28 mouse cellular contexts compared by ENCODE assay signal in genomic region chr16:64285306-64285705, GRCm38 (mm10).
"Had no signal": no experiment of that assay in that cellular context is flagged by ENCODE, and none has a peak within 500 bp of the region (broad histone marks: within the 10 kb centered on the region; RNA-seq: fewer than 3 reads in every experiment).

No protein-coding gene starts in this region.

- H3K9me3 ChIP-seq: embryonic facial prominence, embryonic 10.5 days; embryonic facial prominence, embryonic 12.5 days; embryonic facial prominence, embryonic 13.5 days; embryonic facial prominence, embryonic 15.5 days; forebrain, embryonic 10.5 days; forebrain, embryonic 13.5 days; forebrain, embryonic 15.5 days had no signal

- ATAC-seq: forebrain, embryonic 13.5 days; forebrain, embryonic 14.5 days; forebrain, embryonic 15.5 days; forebrain, embryonic 16.5 days; forebrain, postnatal 0 days had no signal

- H3K9ac ChIP-seq: embryonic facial prominence, embryonic 12.5 days; embryonic facial prominence, embryonic 13.5 days; embryonic facial prominence, embryonic 15.5 days; forebrain, embryonic 13.5 days; forebrain, embryonic 15.5 days; forebrain, postnatal 0 days had no signal

- DNase-seq: cerebellum, adult 2 months; cerebellum, adult 8-10 months; cerebellum, adult 9-10 months; cerebellum, adult 9-11 months; cerebellum, postnatal 10 days; cerebellum, postnatal 14 days; cerebellum, postnatal 25 days; cerebellum, postnatal 36 days; embryo, embryonic 11 days; forebrain, postnatal 0 days; gastrocnemius, adult 2 months; gastrocnemius, postnatal 10 days; gastrocnemius, postnatal 14 days; gastrocnemius, postnatal 25 days; gastrocnemius, postnatal 36 days; heart, adult 11 months; heart, adult 18-20 months; heart, adult 2 months had no signal

- H3K4me3 ChIP-seq: embryonic facial prominence, embryonic 10.5 days; embryonic facial prominence, embryonic 12.5 days; embryonic facial prominence, embryonic 13.5 days; embryonic facial prominence, embryonic 15.5 days; erythroblast, embryonic 14.5 days; forebrain, embryonic 10.5 days; forebrain, embryonic 13.5 days; forebrain, embryonic 15.5 days; gastrocnemius, adult 2 months; heart, adult 2 months had no signal

- H3K4me1 ChIP-seq: embryonic facial prominence, embryonic 10.5 days; embryonic facial prominence, embryonic 12.5 days; embryonic facial prominence, embryonic 13.5 days; embryonic facial prominence, embryonic 15.5 days; forebrain, embryonic 10.5 days; forebrain, embryonic 13.5 days; forebrain, embryonic 15.5 days had no signal

- H3K27ac ChIP-seq: embryonic facial prominence, embryonic 10.5 days; embryonic facial prominence, embryonic 12.5 days; embryonic facial prominence, embryonic 13.5 days; embryonic facial prominence, embryonic 15.5 days; forebrain, embryonic 10.5 days; forebrain, embryonic 13.5 days; forebrain, embryonic 15.5 days; gastrocnemius, adult 2 months; heart, adult 2 months had no signal

- H3K4me2 ChIP-seq: embryonic facial prominence, embryonic 12.5 days; embryonic facial prominence, embryonic 13.5 days; embryonic facial prominence, embryonic 15.5 days; forebrain, embryonic 13.5 days; forebrain, embryonic 15.5 days had no signal

- H3K27me3 ChIP-seq: embryonic facial prominence, embryonic 12.5 days; embryonic facial prominence, embryonic 13.5 days; embryonic facial prominence, embryonic 15.5 days; forebrain, embryonic 13.5 days; forebrain, embryonic 15.5 days had no signal

- H3K36me3 ChIP-seq: embryonic facial prominence, embryonic 10.5 days; embryonic facial prominence, embryonic 12.5 days; embryonic facial prominence, embryonic 13.5 days; embryonic facial prominence, embryonic 15.5 days; forebrain, embryonic 10.5 days; forebrain, embryonic 15.5 days had no signal
